Mouse (Mus musculus) bone marrow, adult 2 months (tissue): Measurements from ENCODE around the gene Vwf. TPM values are rescaled to one million over a fixed set of nuclear protein-coding genes. Genes with fewer than 3 reads are reported as not detected.

Experiments used
- H3K27ac ChIP-seq: fragments of 200-500 bp; 2 replicates; pipeline ENCODE4 v1.5.1; 2012; ENCODE audit warnings: low read depth, mild to moderate bottlenecking, control low read depth, inconsistent platforms, low read length; ENCODE audit not compliant: control insufficient read depth, poor library complexity, insufficient read depth
- H3K4me1 ChIP-seq: fragments of 200-500 bp; 2 replicates; pipeline ENCODE4 v1.6.1; 2011; ENCODE audit warnings: low read length; ENCODE audit not compliant: control insufficient read depth, insufficient read depth
- H3K4me3 ChIP-seq: fragments of 200-500 bp; replicated peaks from 2 replicates; pipeline ENCODE3; 2011; ENCODE audit warnings: mild to moderate bottlenecking, low read depth, low read length, control low read depth; ENCODE audit not compliant: control insufficient read depth
- CTCF ChIP-seq: fragments of 200-500 bp; IDR thresholded peaks from 2 replicates; pipeline ENCODE4 v1.5.1; 2011; ENCODE audit warnings: low read length, control low read depth; ENCODE audit not compliant: control insufficient read depth, insufficient read depth
- POLR2A ChIP-seq: fragments of 200-500 bp; IDR thresholded peaks from 2 replicates; pipeline ENCODE4 v1.6.1; 2011; ENCODE audit warnings: low read depth, mild to moderate bottlenecking, control low read depth, low read length, borderline replicate concordance; ENCODE audit not compliant: control insufficient read depth
- WGBS: fragments of 180-500 bp; shearing (Covaris S2); methylation state at CpG from one replicate; pipeline ENCODE4 v1.1.7; 2018; 5-methylcytosine and 5-hydroxymethylcytosine counted together
- polyA plus RNA-seq: library from polyadenylated mRNA; stranded (reverse); fragments of >200 nt; gene quantifications from 2 replicates; pipeline ENCODE4 v1.2.4, GENCODE M21; 2011; ENCODE audit warnings: low replicate concordance; ENCODE audit not compliant: missing spikeins, insufficient read depth, insufficient read length

The Vwf gene
- polyA plus RNA-seq, 1 experiment: 147 TPM

- no peaks in the 10 kb centered on the region for H3K4me1 ChIP-seq
- H3K4me3 ChIP-seq: no peak overlapping the region
- 63% methylated on average over 5 of the region's 5 CpGs for WGBS
- no peak for TF ChIP-seq CTCF
- no peak for TF ChIP-seq POLR2A
- no peak overlapping the region for H3K27ac ChIP-seq
Observed at GRCm38 (mm10) chr6:125727484-125727911, 180.9 kb downstream of the Vwf start.

DNA sequence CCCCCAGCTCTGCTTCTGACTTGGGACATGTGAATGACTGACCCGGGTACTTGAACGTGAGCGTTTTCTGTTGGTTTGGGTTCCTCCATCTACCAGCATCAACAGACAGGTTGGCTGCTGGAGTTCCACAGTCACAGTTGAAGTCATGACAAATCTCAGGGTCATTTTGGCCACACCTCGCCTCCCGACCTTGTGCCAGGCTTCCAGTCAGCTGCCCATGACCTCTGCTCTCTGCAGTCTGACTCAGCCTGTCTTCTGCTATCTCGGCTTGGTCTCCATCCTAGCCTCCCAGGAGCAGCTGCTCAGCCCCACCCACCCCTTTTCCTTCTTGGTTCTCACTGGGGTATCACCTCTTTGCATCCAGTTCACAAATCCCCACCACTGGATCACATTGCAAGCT lies 182.9 kb downstream of the Vwf start:
- H3K27ac ChIP-seq: no peak overlapping the region
- TF ChIP-seq POLR2A (no peak), CTCF (no peak)

DNA sequence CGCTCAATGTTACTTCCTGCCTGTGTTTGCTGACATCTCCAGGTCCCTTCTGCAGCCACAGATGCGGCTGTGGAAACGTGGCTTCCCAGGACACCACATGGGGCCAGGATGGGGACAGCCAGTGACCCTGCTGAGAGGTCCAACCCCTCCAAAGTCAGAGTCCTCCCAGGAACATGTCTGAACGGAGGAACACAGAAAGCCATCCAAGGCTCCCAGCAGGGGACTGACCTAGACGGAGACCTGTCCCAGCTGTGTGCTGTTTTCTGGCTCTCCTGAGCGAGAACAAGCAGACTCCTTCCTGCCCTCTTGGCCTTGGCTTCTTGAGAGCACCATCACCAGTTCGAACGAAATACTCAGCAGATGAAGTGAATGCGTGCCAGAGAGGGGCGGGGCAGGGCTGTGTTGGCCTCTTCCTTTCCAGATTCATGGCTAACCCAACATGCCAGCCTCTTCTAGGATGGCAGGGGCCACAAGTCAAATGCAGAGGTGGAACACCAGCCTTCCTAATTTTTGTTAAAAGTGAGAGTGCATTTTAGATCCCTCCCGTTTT lies 183.5 kb downstream of the Vwf start:
- no peak overlapping the region for H3K4me3 ChIP-seq
- TF ChIP-seq CTCF: no peak
- TF ChIP-seq POLR2A: no peak
- WGBS: 73% methylated on average over 11 of the region's 11 CpGs
- H3K4me1 ChIP-seq: no peaks in the 10 kb centered on the region
- H3K27ac ChIP-seq: no peak overlapping the region

More for the DNA sequence above, 182.9 kb downstream of the Vwf start:
- WGBS: 72% methylated on average over 6 of the region's 6 CpGs
- Histone ChIP-seq H3K4me3 (no peak overlapping the region), H3K4me1 (no peaks in the 10 kb centered on the region)

Other genes starting within 250 kb of the Vwf start
- gene Ltbr, start 232.9 kb upstream of the Vwf start, polyA plus RNA-seq: 12.4 and 23.2 TPM in 2 replicates
- gene Scnn1a, start 226.1 kb upstream of the Vwf start, polyA plus RNA-seq: 1.7 and 5.6 TPM in 2 replicates
- gene Tnfrsf1a, start 197.4 kb upstream of the Vwf start, polyA plus RNA-seq: 18.4 and 63.5 TPM in 2 replicates
- gene Plekhg6, start 166.0 kb upstream of the Vwf start, polyA plus RNA-seq: 0.45 TPM in 1 of 2 replicates, not detected in the other
- 60.4 and 90.4 TPM in 2 replicates for gene Cd9, start 52.0 kb upstream of the Vwf start, polyA plus RNA-seq
- 1.6 TPM in 1 of 2 replicates, not detected in the other for gene Ano2, start 143.6 kb downstream of the Vwf start, polyA plus RNA-seq